In the genomic region with DNA sequence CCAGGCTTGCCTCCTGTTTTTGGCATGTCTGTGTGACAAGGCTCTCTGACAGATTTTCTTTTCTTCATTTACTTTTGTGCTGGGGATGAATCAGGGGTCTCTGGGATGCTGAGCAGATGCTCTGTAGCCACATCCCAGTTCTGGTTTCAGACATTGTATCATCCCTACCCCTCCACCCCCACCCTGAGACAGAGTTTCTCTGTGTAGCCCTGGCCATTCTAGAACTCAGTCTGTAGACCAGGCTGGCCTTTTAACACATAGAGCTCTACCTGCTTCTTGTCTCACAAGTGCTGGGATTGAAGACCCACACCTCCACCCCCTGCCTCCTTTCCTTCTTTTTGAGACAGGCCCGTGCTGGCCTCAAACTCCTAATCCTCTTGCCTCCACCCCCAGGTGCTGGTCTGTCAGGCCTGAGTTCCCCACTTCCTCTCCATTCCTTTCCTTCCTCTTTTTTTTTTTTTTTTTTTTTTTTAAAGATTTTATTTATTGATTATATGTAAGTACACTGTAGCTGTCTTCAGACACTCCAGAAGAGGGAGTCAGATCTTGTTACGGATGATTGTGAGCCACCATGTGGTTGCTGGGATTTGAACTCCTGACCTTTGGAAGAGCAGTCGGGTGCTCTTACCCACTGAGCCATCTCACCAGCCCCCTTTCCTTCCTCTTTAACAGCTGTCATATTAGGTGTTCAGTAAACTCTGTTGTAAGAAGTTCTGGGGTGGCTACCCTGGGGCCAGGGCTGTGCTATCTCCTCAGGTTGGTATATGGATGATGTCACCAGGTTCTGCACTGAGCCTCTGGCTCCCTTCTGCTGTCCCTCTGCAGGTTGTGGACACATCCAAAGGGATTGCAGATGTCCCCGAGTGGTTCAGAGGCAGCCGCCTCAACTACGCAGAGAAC, we compare ENCODE assay signal across 22 mouse cellular contexts. TPM values are rescaled to one million over a fixed set of nuclear protein-coding genes. Genes with fewer than 3 reads are reported as not detected.
DNase-seq lines count a peak whose midpoint lies in the region; ATAC-seq and TF ChIP-seq lines count a peak whose summit lies in the region.
"Had no signal": no experiment of that assay in that cellular context is flagged by ENCODE, and none has a peak within 500 bp of the region (broad histone marks: within the 10 kb centered on the region; RNA-seq: fewer than 3 reads in every experiment).

No protein-coding gene starts in this region.

- H3K4me1 ChIP-seq in G1E (ENCODE audit: insufficient read depth, low read depth, low read length) = peaks cover 32% of the 10 kb centered on the region
- H3K4me1 ChIP-seq in liver, embryonic 11.5 days (replicated peaks; ENCODE audit: control insufficient read depth, insufficient read depth, low read length) = no peaks in the 10 kb centered on the region; the same call in 1 of the 2 replicates
- peaks cover 23% of the 10 kb centered on the region for H3K4me1 ChIP-seq in kidney, adult 2 months (ENCODE audit: control insufficient read depth, insufficient read depth, low read length)
- H3K4me1 ChIP-seq: limb, embryonic 12.5 days had no signal

- peaks cover 88% of the 10 kb centered on the region for H3K36me3 ChIP-seq in G1E (replicated peaks)
- H3K36me3 ChIP-seq in liver, embryonic 11.5 days (ENCODE audit: control insufficient read depth, insufficient read depth, low read length) = peaks cover 7% of the 10 kb centered on the region; the same call in 1 of the 2 replicates
- H3K36me3 ChIP-seq in kidney, adult 2 months (ENCODE audit: control insufficient read depth, insufficient read depth, low read length) = peaks cover 2% of the 10 kb centered on the region; the same call in 1 of the 2 replicates

- H3K9ac ChIP-seq in liver, embryonic 11.5 days (ENCODE audit: low read depth, low read length) = no peak overlapping the region
- H3K9ac ChIP-seq: forebrain, embryonic 15.5 days; limb, embryonic 12.5 days; neural tube, embryonic 13.5 days; stomach, embryonic 15.5 days had no signal

- no peak overlapping the region for H3K27ac ChIP-seq in liver, embryonic 11.5 days (ENCODE audit: low read depth, low read length)
- no peak overlapping the region for H3K27ac ChIP-seq in kidney, adult 2 months (ENCODE audit: insufficient read depth, low read depth, low read length)
- H3K27ac ChIP-seq: forebrain, embryonic 15.5 days; limb, embryonic 12.5 days; midbrain, embryonic 10.5 days; neural tube, embryonic 13.5 days; stomach, embryonic 15.5 days had no signal

- H3K4me3 ChIP-seq in G1E (ENCODE audit: low read depth, low read length) = no peak overlapping the region
- no peak overlapping the region for H3K4me3 ChIP-seq in liver, embryonic 11.5 days (ENCODE audit: low read depth, low read length)
- H3K4me3 ChIP-seq in kidney, adult 2 months (ENCODE audit: insufficient read depth, low read depth, low read length) = no peak overlapping the region
- H3K4me3 ChIP-seq: erythroblast, embryonic 14.5 days; forebrain, embryonic 15.5 days; limb, embryonic 12.5 days; midbrain, embryonic 10.5 days; neural tube, embryonic 13.5 days; stomach, embryonic 15.5 days had no signal

- TF ChIP-seq POLR2A in kidney, adult 2 months (IDR thresholded peaks at IDR 0.05; ENCODE audit: low read depth, low read length) = no peak

- DNase-seq in 416B (ENCODE audit: low read depth) (peak; percentile 69), G1E (ENCODE audit: low spot score) (no peak)
- DNase-seq in liver, embryonic 11.5 days (ENCODE audit: low spot score) = no peak
- DNase-seq in lung, adult 18-20 months = no peak
- DNase-seq in kidney, adult 2 months = no peak
- DNase-seq in gastrocnemius, postnatal 4 days (ENCODE audit: low spot score in 2 of 2) = no peak
- DNase-seq: adrenal gland, adult 2 months; cerebellum, adult 18-20 months; cerebellum, postnatal 36 days; heart, adult 18-20 months; kidney, adult 8-10 months; layer of hippocampus, adult 9-11 months; thymus, postnatal 14 days had no signal

- WGBS in liver, embryonic 11.5 days = 70% methylated on average over 6 of the region's 6 CpGs
- WGBS in kidney, adult 2 months = 75% methylated on average over 6 of the region's 6 CpGs

- TF ChIP-seq CTCF in G1E (IDR thresholded peaks at IDR 0.05; ENCODE audit: low read depth, low read length) = no peak
- no peak for TF ChIP-seq CTCF in kidney, adult 2 months (conservative IDR thresholded peaks at IDR 0.05; ENCODE audit: insufficient read depth, insufficient read length, low read depth, low read length)

- no peak overlapping the region for H3K4me2 ChIP-seq in liver, embryonic 11.5 days
- H3K4me2 ChIP-seq: forebrain, embryonic 15.5 days; limb, embryonic 12.5 days; neural tube, embryonic 13.5 days; stomach, embryonic 15.5 days had no signal

- no peaks in the 10 kb centered on the region for H3K9me3 ChIP-seq in G1E (replicated peaks)
- H3K9me3 ChIP-seq in liver, embryonic 11.5 days (ENCODE audit: control insufficient read depth, low read length) = no peaks in the 10 kb centered on the region
- H3K9me3 ChIP-seq: forebrain, embryonic 15.5 days; limb, embryonic 12.5 days; midbrain, embryonic 10.5 days; neural tube, embryonic 13.5 days; stomach, embryonic 15.5 days had no signal

- peak; percentile 67 for ATAC-seq in G1E (ENCODE audit: extremely low read depth, insufficient number of reproducible peaks, low FRiP score, poor library complexity, severe bottlenecking)
- 0 out of 2 replicates have a peak, but pooled peaks have one; percentile 30 for ATAC-seq in liver, embryonic 11.5 days (replicated peaks; ENCODE audit: low FRiP score)
- ATAC-seq in megakaryocyte, adult 5-6 weeks (ENCODE audit: poor library complexity, severe bottlenecking) = peak; percentile 75
- ATAC-seq: forebrain, embryonic 15.5 days had no signal

- H3K27me3 ChIP-seq in G1E (ENCODE audit: insufficient read depth, low read length) = no peaks in the 10 kb centered on the region
- H3K27me3 ChIP-seq in liver, embryonic 11.5 days (replicated peaks; ENCODE audit: control insufficient read depth, insufficient read depth, low read length) = no peaks in the 10 kb centered on the region
- H3K27me3 ChIP-seq in kidney, adult 2 months (replicated peaks; ENCODE audit: control insufficient read depth, insufficient read depth, low read length) = no peaks in the 10 kb centered on the region
- H3K27me3 ChIP-seq: forebrain, embryonic 15.5 days; limb, embryonic 12.5 days; neural tube, embryonic 13.5 days; stomach, embryonic 15.5 days had no signal

RNA-seq across cellular contexts. Expression of gene Aacs, which starts 8.3 kb away (rescaled TPM):
- total RNA-seq in G1E (2014; fragmentation: Nextera tagmentation) = 3.3 and 4.4 TPM in 2 replicates
- 15.3 and 15.7 TPM in 2 replicates for total RNA-seq in G1E (2017)
- 27.1 and 28.3 TPM in 2 replicates for polyA plus RNA-seq in G1E (2012)
- polyA plus RNA-seq in liver, embryonic 11.5 days (2014; fragmentation: Nextera tagmentation; extraction: Ambion mirVana) = 29.3 and 29.7 TPM in 2 replicates
- total RNA-seq in megakaryocyte, adult 5-6 weeks (2015) = 6.5 and 6.7 TPM in 2 replicates
- 17.0 and 19.7 TPM in 2 replicates for total RNA-seq in megakaryocyte, adult 5-6 weeks (2017)
- polyA plus RNA-seq in kidney, adult 2 months (2012; rRNA removed) = 102 and 131 TPM in 2 replicates
- 10 to 100 TPM; 11.6 to 13.7 TPM for total RNA-seq in gastrocnemius, postnatal 4 days (2021)

RNA-seq across cellular contexts. Expression of gene Bri3bp, which starts 42.6 kb away (rescaled TPM):
- total RNA-seq in G1E (2014; fragmentation: Nextera tagmentation) (76.6 and 83.4 TPM in 2 replicates), G1E (2017) (13.5 and 14.6 TPM in 2 replicates)
- polyA plus RNA-seq in G1E (2012) = 50.1 and 51.7 TPM in 2 replicates
- 63.6 and 67.9 TPM in 2 replicates for polyA plus RNA-seq in liver, embryonic 11.5 days (2014; fragmentation: Nextera tagmentation; extraction: Ambion mirVana)
- 46.8 and 49.2 TPM in 2 replicates for total RNA-seq in megakaryocyte, adult 5-6 weeks (2015)
- total RNA-seq in megakaryocyte, adult 5-6 weeks (2017) = 19.7 and 26.3 TPM in 2 replicates
- 12.1 and 13.0 TPM in 2 replicates for polyA plus RNA-seq in kidney, adult 2 months (2012; rRNA removed)
- total RNA-seq in gastrocnemius, postnatal 4 days (2021) = 10 to 100 TPM; 10.4 to 12.0 TPM

RNA-seq across cellular contexts. Expression of gene Tmem132b, which starts 47.6 kb away (rescaled TPM):
- total RNA-seq in G1E (2014; fragmentation: Nextera tagmentation) (0.19 TPM in 1 of 2 replicates, not detected in the other), G1E (2017) (0.11 TPM in 1 of 2 replicates, not detected in the other)
- polyA plus RNA-seq in G1E (2012) = not detected in 2 replicates
- 0.05 and 0.15 TPM in 2 replicates for polyA plus RNA-seq in liver, embryonic 11.5 days (2014; fragmentation: Nextera tagmentation; extraction: Ambion mirVana)
- total RNA-seq in megakaryocyte, adult 5-6 weeks (2015) = not detected in 2 replicates
- 0.07 and 0.28 TPM in 2 replicates for total RNA-seq in megakaryocyte, adult 5-6 weeks (2017)
- polyA plus RNA-seq in kidney, adult 2 months (2012; rRNA removed) = 0.01 TPM in 1 of 2 replicates, not detected in the other
- under 1 TPM; 0.32 to 0.39 TPM for total RNA-seq in gastrocnemius, postnatal 4 days (2021)
- total RNA-seq: heart, adult 18-20 months had no signal
- polyA plus RNA-seq: erythroblast, embryonic 14.5 days; heart, embryonic 16.5 days; lung, postnatal 0 days had no signal

RNA-seq across cellular contexts. Expression of gene Dhx37, which starts 50.0 kb away (rescaled TPM):
- total RNA-seq in G1E (2014; fragmentation: Nextera tagmentation) (29.0 and 30.3 TPM in 2 replicates), G1E (2017) (32.2 and 36.5 TPM in 2 replicates)
- 112 and 117 TPM in 2 replicates for polyA plus RNA-seq in G1E (2012)
- 18.5 and 19.4 TPM in 2 replicates for polyA plus RNA-seq in liver, embryonic 11.5 days (2014; fragmentation: Nextera tagmentation; extraction: Ambion mirVana)
- 6.6 and 13.9 TPM in 2 replicates for total RNA-seq in megakaryocyte, adult 5-6 weeks (2015)
- 15.7 and 29.0 TPM in 2 replicates for total RNA-seq in megakaryocyte, adult 5-6 weeks (2017)
- 10.8 and 16.4 TPM in 2 replicates for polyA plus RNA-seq in kidney, adult 2 months (2012; rRNA removed)
- 1 to 10 TPM; 6.8 to 7.8 TPM for total RNA-seq in gastrocnemius, postnatal 4 days (2021)
